21 mouse cellular contexts compared by ENCODE assay signal in the genomic region with DNA sequence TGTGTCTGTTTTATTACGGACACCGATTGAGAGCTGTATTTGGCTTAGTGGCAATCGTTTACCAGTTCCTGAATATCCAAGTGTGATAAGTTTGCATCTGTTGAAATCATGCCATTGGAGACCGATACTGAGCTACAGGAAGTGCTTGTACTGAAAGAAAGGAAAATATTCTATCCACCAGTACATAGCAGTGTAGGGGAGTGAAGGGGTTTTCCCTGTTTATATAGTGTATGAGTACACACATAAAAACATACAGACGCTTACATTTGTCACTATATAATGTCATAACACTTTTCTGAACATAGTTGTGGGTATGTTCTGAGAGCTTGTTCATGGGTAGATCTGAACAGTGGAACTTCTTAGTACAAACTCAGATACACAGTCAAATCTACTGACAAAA.
DNase-seq lines count a peak whose midpoint lies in the region; ATAC-seq lines count a peak whose summit lies in the region.
"Had no signal": no experiment of that assay in that cellular context is flagged by ENCODE, and none has a peak within 500 bp of the region (broad histone marks: within the 10 kb centered on the region; RNA-seq: fewer than 3 reads in every experiment).

No protein-coding gene starts in this region.

- no peaks in the 10 kb centered on the region for H3K4me1 ChIP-seq in forebrain, embryonic 16.5 days (replicated peaks; ENCODE audit: control insufficient read depth, insufficient read depth, low read length)

- no peaks in the 10 kb centered on the region for H3K9me3 ChIP-seq in forebrain, embryonic 16.5 days (ENCODE audit: control insufficient read depth, low read length)
- H3K9me3 ChIP-seq: G1E had no signal

- peak; percentile 22 for DNase-seq in induced T-regulatory cell, adult 2 months (ENCODE audit: low read depth)
- no peak for DNase-seq in layer of hippocampus, postnatal 36 days
- DNase-seq in adrenal gland, adult 8-10 months, result no peak
- DNase-seq: adrenal gland, adult 2 months; adrenal gland, postnatal 10 days; adrenal gland, postnatal 14 days; adrenal gland, postnatal 25 days; adrenal gland, postnatal 36 days; B cell, adult 2 months; cerebellum, adult 11 months; cerebellum, adult 11-12 months; cerebellum, adult 18-20 months; cerebellum, adult 2 months; cerebellum, adult 8-10 months; cerebellum, adult 9-10 months had no signal

- peaks cover 17% of the 10 kb centered on the region for H3K36me3 ChIP-seq in forebrain, embryonic 16.5 days (ENCODE audit: control insufficient read depth, insufficient read depth)

- no peak overlapping the region for H3K27ac ChIP-seq in forebrain, embryonic 16.5 days (ENCODE audit: low read length)

- WGBS in forebrain, embryonic 16.5 days, result 92% methylated on average over 5 of the region's 5 CpGs

- H3K4me2 ChIP-seq in forebrain, embryonic 16.5 days (ENCODE audit: low read length), result no peak overlapping the region

- no peak overlapping the region for H3K9ac ChIP-seq in forebrain, embryonic 16.5 days (replicated peaks; ENCODE audit: low read depth, low read length)

- peak; percentile 61 for ATAC-seq in CD4-positive, CD25-positive, alpha-beta regulatory T cell, adult 4 months
- peak; percentile 71 for ATAC-seq in activated CD4-positive, CD25-positive, alpha-beta regulatory T cell, adult 4 months
- no peak for ATAC-seq in forebrain, embryonic 16.5 days
- ATAC-seq: Patski had no signal

- H3K27me3 ChIP-seq in forebrain, embryonic 16.5 days (replicated peaks; ENCODE audit: control insufficient read depth, insufficient read depth, low read length), result no peaks in the 10 kb centered on the region
- H3K27me3 ChIP-seq: CH12.LX, Patski had no signal

- H3K4me3 ChIP-seq in forebrain, embryonic 16.5 days (replicated peaks; ENCODE audit: low read length), result no peak overlapping the region
